Mouse (Mus musculus): ENCODE results near the gene Emc7. TPM values are rescaled to one million over a fixed set of nuclear protein-coding genes. Genes with fewer than 3 reads are reported as not detected.
"Not testable (repeated sequence)": the region's sequence is repeated elsewhere in the genome, so short reads cannot be mapped to it uniquely, and the experiment has no call there.

Gene Emc7
- polyA plus RNA-seq, 1 experiment from 2014 or later = 19.6 TPM

- ATAC-seq (ENCODE audit: borderline replicate concordance, extremely low read depth, low FRiP score, low TSS enrichment) = no peak
- no peaks in the 10 kb centered on the region for H3K27me3 ChIP-seq
- H3K4me3 ChIP-seq = no peak overlapping the region
- H3K4me2 ChIP-seq = no peak overlapping the region
- H3K9ac ChIP-seq = no peak overlapping the region
- no peaks in the 10 kb centered on the region for H3K9me3 ChIP-seq
- no peak overlapping the region for H3K27ac ChIP-seq
- no peaks in the 10 kb centered on the region for H3K36me3 ChIP-seq
- H3K4me1 ChIP-seq = no peaks in the 10 kb centered on the region
Measured at GRCm38 (mm10) chr2:112448510-112449059, 6.2 kb upstream of the Emc7 start.

GRCm38 (mm10) chr2:112449597-112450296, 5.0 kb upstream of the Emc7 start:
- no peaks in the 10 kb centered on the region for H3K27me3 ChIP-seq
- H3K9ac ChIP-seq = no peak overlapping the region
- H3K27ac ChIP-seq = no peak overlapping the region
- H3K4me3 ChIP-seq = no peak overlapping the region
- H3K36me3 ChIP-seq = no peaks in the 10 kb centered on the region
- ATAC-seq (ENCODE audit: borderline replicate concordance, extremely low read depth, low FRiP score, low TSS enrichment) = no peak
- no peaks in the 10 kb centered on the region for H3K9me3 ChIP-seq
- 26% methylated on average over 4 of the region's 4 CpGs for WGBS
- H3K4me1 ChIP-seq = peaks cover 4% of the 10 kb centered on the region; the same call in 1 of the 2 replicates
- no peak overlapping the region for H3K4me2 ChIP-seq

- not testable (repeated sequence) for H3K27me3 ChIP-seq; H3K9ac ChIP-seq; H3K4me2 ChIP-seq; ATAC-seq (ENCODE audit: borderline replicate concordance, extremely low read depth, low FRiP score, low TSS enrichment); H3K36me3 ChIP-seq; H3K27ac ChIP-seq; H3K4me3 ChIP-seq; H3K9me3 ChIP-seq
- peaks cover 12% of the 10 kb centered on the region; the same call in 1 of the 2 replicates for H3K4me1 ChIP-seq
Measured at GRCm38 (mm10) chr2:112452513-112452912, 2.3 kb upstream of the Emc7 start.

- Histone ChIP-seq H3K27me3 (no peaks in the 10 kb centered on the region), H3K4me2 (peak overlapping the region; percentile 72), H3K9me3 (no peaks in the 10 kb centered on the region), H3K4me1 (peaks cover 12% of the 10 kb centered on the region; the same call in 1 of the 2 replicates), H3K9ac (peak overlapping the region; percentile 88), H3K27ac (peak overlapping the region; percentile 50; the same call in 1 of the 2 replicates), H3K4me3 (peak overlapping the region; percentile 86), H3K36me3 (0 out of 2 replicates have a peak, but pooled peaks cover 2% of the 10 kb centered on the region)
- ATAC-seq (ENCODE audit: borderline replicate concordance, extremely low read depth, low FRiP score, low TSS enrichment) = no peak; the same call in 1 of the 2 replicates
- WGBS = 29% methylated on average over 17 of the region's 17 CpGs
Measured at GRCm38 (mm10) chr2:112454125-112454861, 504 bp upstream of the Emc7 start.

DNA sequence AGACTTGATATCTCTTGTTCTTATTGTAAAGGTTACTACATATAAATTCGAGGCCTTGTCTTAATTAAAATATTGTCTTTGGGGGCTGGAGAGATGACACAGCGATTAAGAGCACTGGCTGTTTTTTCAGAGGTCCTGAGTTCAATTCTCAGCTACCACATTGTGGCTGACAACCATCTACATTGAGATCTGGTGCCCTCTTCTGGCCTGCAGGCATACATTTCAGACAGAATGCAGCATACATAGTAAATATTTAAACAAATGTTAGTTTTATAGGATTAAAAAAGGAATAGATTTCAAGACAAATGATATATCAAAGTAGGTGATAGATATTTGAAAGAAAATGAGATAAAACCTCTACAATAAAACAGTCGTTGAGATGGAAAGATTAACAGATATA, 5.8 kb downstream of the Emc7 start:
- H3K36me3 ChIP-seq = peaks cover 27% of the 10 kb centered on the region
- no peak overlapping the region for H3K4me2 ChIP-seq
- no peak for ATAC-seq (ENCODE audit: borderline replicate concordance, extremely low read depth, low FRiP score, low TSS enrichment)
- no peak overlapping the region for H3K27ac ChIP-seq
- H3K4me1 ChIP-seq = peaks cover 7% of the 10 kb centered on the region; the same call in 1 of the 2 replicates
- WGBS = 91% methylated on average over 3 of the region's 3 CpGs
- no peak overlapping the region for H3K9ac ChIP-seq
- no peaks in the 10 kb centered on the region for H3K9me3 ChIP-seq
- no peaks in the 10 kb centered on the region for H3K27me3 ChIP-seq
- H3K4me3 ChIP-seq = no peak overlapping the region

- no peak for ATAC-seq (ENCODE audit: borderline replicate concordance, extremely low read depth, low FRiP score, low TSS enrichment)
- Histone ChIP-seq H3K4me1 (no peaks in the 10 kb centered on the region), H3K4me2 (no peak overlapping the region), H3K27ac (no peak overlapping the region), H3K9me3 (no peaks in the 10 kb centered on the region), H3K4me3 (no peak overlapping the region), H3K9ac (no peak overlapping the region), H3K36me3 (peaks cover 33% of the 10 kb centered on the region), H3K27me3 (no peaks in the 10 kb centered on the region)
Measured at GRCm38 (mm10) chr2:112469542-112469941, 14.7 kb downstream of the Emc7 start.

DNA sequence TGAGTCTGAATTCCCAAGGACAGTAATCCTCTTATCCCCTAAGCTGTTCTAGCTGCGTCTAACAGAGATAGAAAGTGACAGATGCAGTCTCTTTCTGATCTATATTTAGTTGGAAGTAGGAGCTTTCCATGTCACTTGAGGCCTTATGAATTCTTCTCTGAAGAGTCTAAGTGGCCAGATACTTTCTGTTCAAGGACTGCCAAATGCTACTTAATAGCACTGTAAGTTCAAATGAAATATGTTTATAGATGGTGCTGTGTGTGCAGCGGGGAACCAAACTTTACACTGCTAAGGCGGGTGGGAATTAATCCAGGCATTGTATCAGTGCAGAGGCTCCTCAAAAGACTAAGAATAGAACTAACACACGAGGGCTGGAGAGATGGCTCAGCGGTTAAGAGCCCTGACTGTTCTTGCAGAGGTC, 16.2 kb downstream of the Emc7 start:
- H3K4me1 ChIP-seq = peaks cover 2% of the 10 kb centered on the region; the same call in 1 of the 2 replicates
- no peak overlapping the region for H3K4me3 ChIP-seq
- peaks cover 28% of the 10 kb centered on the region for H3K36me3 ChIP-seq
- H3K9ac ChIP-seq = no peak overlapping the region
- ATAC-seq (ENCODE audit: borderline replicate concordance, extremely low read depth, low FRiP score, low TSS enrichment) = no peak
- WGBS = 76% methylated on average over 5 of the region's 5 CpGs
- no peak overlapping the region for H3K4me2 ChIP-seq
- H3K27me3 ChIP-seq = no peaks in the 10 kb centered on the region
- H3K9me3 ChIP-seq = no peaks in the 10 kb centered on the region
- no peak overlapping the region for H3K27ac ChIP-seq

- Histone ChIP-seq H3K36me3 (peaks cover 17% of the 10 kb centered on the region; the same call in 1 of the 2 replicates), H3K9ac (no peak overlapping the region), H3K4me1 (peaks cover 6% of the 10 kb centered on the region; the same call in 1 of the 2 replicates), H3K4me2 (no peak overlapping the region), H3K4me3 (no peak overlapping the region), H3K27ac (no peak overlapping the region), H3K9me3 (no peaks in the 10 kb centered on the region), H3K27me3 (no peaks in the 10 kb centered on the region)
- no peak for ATAC-seq (ENCODE audit: borderline replicate concordance, extremely low read depth, low FRiP score, low TSS enrichment)
- WGBS = 86% methylated on average over 2 of the region's 2 CpGs
Measured at GRCm38 (mm10) chr2:112472076-112472475, 17.3 kb downstream of the Emc7 start.

DNA sequence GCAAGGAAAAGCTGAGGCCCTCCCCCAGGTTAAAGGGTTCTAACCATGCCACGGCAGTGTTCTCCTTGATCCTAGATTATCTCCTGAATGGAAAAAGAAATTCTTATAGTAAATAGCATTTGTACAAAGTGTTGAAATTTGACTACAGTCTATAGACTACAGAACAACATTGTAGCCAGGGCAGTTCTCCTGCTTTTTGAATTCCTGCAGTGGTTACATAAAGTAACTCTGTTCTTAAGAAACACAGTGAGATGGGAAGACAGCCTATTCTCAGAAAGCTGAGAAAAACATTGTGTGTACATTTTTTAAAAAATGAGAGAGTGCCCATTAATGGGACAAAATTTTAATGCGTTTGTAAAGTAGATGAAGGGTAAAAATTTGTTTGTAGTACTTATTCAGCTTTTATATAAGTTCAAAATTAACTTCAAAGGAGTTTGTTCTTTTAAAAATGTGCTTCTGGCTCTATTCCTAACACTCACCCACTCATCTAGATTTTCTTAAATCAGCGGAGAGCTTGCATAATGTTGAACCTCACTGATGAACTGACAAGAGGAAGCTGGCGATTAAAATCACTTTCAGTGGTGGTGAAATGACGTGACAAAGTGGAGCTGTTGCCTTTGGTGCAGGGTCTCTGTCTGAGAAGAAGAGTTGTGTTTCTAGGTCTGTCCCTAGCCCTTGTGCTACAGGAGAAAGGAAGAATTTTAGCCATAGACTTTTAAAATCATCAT, 20.4 kb downstream of the Emc7 start:
- Histone ChIP-seq H3K4me1 (peaks cover 6% of the 10 kb centered on the region; the same call in 1 of the 2 replicates), H3K9ac (no peak overlapping the region), H3K27ac (no peak overlapping the region), H3K4me2 (no peak overlapping the region), H3K4me3 (no peak overlapping the region), H3K27me3 (no peaks in the 10 kb centered on the region), H3K9me3 (no peaks in the 10 kb centered on the region), H3K36me3 (no peaks in the 10 kb centered on the region)
- ATAC-seq (ENCODE audit: borderline replicate concordance, extremely low read depth, low FRiP score, low TSS enrichment) = no peak
- WGBS = 42% methylated on average over 5 of the region's 5 CpGs

GRCm38 (mm10) chr2:112476554-112476953, 21.8 kb downstream of the Emc7 start:
- 56% methylated on average over 6 of the region's 6 CpGs for WGBS
- Histone ChIP-seq H3K4me3 (no peak overlapping the region), H3K4me2 (no peak overlapping the region), H3K27ac (no peak overlapping the region), H3K4me1 (peaks cover 6% of the 10 kb centered on the region; the same call in 1 of the 2 replicates), H3K9me3 (no peaks in the 10 kb centered on the region), H3K9ac (no peak overlapping the region), H3K36me3 (no peaks in the 10 kb centered on the region), H3K27me3 (no peaks in the 10 kb centered on the region)
- no peak; the same call in 1 of the 2 replicates for ATAC-seq (ENCODE audit: borderline replicate concordance, extremely low read depth, low FRiP score, low TSS enrichment)

DNA sequence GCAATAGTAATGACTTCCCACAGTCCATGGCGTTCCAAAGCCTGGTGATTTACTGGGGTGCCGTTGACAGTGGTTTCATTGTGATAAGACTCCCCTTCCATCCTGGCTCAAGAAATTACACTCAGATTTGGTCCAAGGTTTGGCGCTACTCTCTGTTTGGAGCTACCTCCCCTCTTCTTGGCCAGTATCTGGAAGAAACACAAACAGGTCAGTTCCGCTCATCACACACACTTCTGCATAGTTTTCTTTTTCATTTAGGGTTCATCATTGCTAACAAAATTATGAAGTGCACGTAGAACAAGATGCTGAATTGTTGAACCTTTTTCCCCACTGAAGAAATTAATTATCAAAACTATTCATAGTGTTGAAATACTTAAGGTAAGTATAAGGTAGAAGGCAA, 25.9 kb downstream of the Emc7 start, which contains the start of gene Chrm5:
Gene Chrm5 (minus strand): TSS at position 101 of the 400 bp plus-strand sequence.
- H3K9ac ChIP-seq = no peak within 1 kb of the TSS
- H3K4me2 ChIP-seq = no peak within 1 kb of the TSS
- H3K27ac ChIP-seq = no peak within 1 kb of the TSS
- no peak for ATAC-seq (ENCODE audit: borderline replicate concordance, extremely low read depth, low FRiP score, low TSS enrichment)
- H3K4me3 ChIP-seq = no peak within 1 kb of the TSS
- H3K4me1 ChIP-seq = peaks cover 10% of the 10 kb centered on the region; the same call in 1 of the 2 replicates
- 80% methylated on average over 5 of the region's 5 CpGs for WGBS
- no peaks in the 10 kb centered on the region for H3K36me3 ChIP-seq
- H3K9me3 ChIP-seq = no peaks in the 10 kb centered on the region
- no peaks in the 10 kb centered on the region for H3K27me3 ChIP-seq

Data from lung, embryonic 15.5 days (tissue).